Comparison of ENCODE assay signal across 19 mouse cellular contexts in the genomic region with DNA sequence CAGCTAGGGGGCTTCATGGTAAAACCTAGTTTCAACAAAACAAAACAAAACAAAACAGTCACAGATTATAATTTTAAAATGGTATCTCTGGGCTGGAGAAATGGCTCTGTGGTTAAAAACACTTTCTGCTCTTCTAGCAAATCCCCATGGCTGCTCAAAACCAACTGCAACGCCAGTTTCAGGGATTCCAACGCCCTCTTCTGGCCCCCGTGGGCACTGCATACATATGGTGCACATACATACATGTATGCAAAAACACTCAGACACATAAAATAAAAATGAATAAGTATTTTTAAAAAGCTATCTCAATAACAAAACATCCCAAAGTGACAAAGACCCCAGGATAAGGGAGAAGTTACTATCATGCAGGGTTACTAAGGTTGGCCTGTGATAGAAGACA.
"Had no signal": no experiment of that assay in that cellular context is flagged by ENCODE, and none has a peak within 500 bp of the region (broad histone marks: within the 10 kb centered on the region; RNA-seq: fewer than 3 reads in every experiment).

No protein-coding gene starts in this region.

- H3K4me2 ChIP-seq: liver, embryonic 13.5 days; lung, embryonic 15.5 days; midbrain, embryonic 13.5 days; neural tube, embryonic 13.5 days; stomach, embryonic 15.5 days had no signal

- H3K27me3 ChIP-seq: liver, embryonic 13.5 days; lung, embryonic 15.5 days; megakaryocyte, embryonic 14.5 days; midbrain, embryonic 13.5 days; neural tube, embryonic 13.5 days; stomach, embryonic 15.5 days had no signal

- H3K4me1 ChIP-seq: lung, embryonic 15.5 days; midbrain, embryonic 10.5 days; midbrain, embryonic 13.5 days; neural tube, embryonic 13.5 days; stomach, embryonic 15.5 days had no signal

- H3K9me3 ChIP-seq: liver, embryonic 13.5 days; lung, embryonic 15.5 days; megakaryocyte, embryonic 14.5 days; midbrain, embryonic 10.5 days; midbrain, embryonic 13.5 days; neural tube, embryonic 13.5 days; stomach, embryonic 15.5 days had no signal

- H3K4me3 ChIP-seq: liver, embryonic 13.5 days; lung, embryonic 15.5 days; megakaryocyte, embryonic 14.5 days; midbrain, embryonic 10.5 days; midbrain, embryonic 13.5 days; myocyte; neural tube, embryonic 13.5 days; stomach, embryonic 15.5 days had no signal

- DNase-seq: kidney, adult 2 months; kidney, postnatal 25 days; liver, embryonic 13.5 days; lung, adult 18-20 months; lung, postnatal 10 days; lung, postnatal 36 days; retina, postnatal 1 day; right cerebral cortex, postnatal 25 days; spleen, adult 18-20 months; thymus, postnatal 25 days had no signal

- H3K9ac ChIP-seq: liver, embryonic 13.5 days; lung, embryonic 15.5 days; midbrain, embryonic 13.5 days; neural tube, embryonic 13.5 days; stomach, embryonic 15.5 days had no signal

- H3K27ac ChIP-seq: kidney, postnatal 0 days; liver, embryonic 13.5 days; lung, embryonic 15.5 days; midbrain, embryonic 10.5 days; midbrain, embryonic 13.5 days; neural tube, embryonic 13.5 days; stomach, embryonic 15.5 days had no signal

- ATAC-seq: midbrain, embryonic 13.5 days; midbrain, embryonic 16.5 days had no signal
